Mouse (Mus musculus): Measurements from ENCODE around the gene Slc29a2.

- no peak for TF ChIP-seq CTCF (IDR thresholded peaks at IDR 0.05; ENCODE audit: borderline replicate concordance, insufficient read depth, low read length)
- peak; percentile 96 for TF ChIP-seq POLR2A (IDR thresholded peaks at IDR 0.05; ENCODE audit: low read depth, low read length)
Observed at GRCm38 (mm10) chr19:5067867-5068569, 44.4 kb downstream of the Slc29a2 start, which contains the start of gene Cd248.
